Mouse (Mus musculus): ENCODE results near the gene Ltb4r1. TPM values are rescaled to one million over a fixed set of nuclear protein-coding genes. Genes with fewer than 3 reads are reported as not detected.
A peak's percentile ranks its signal among the peaks of the same experiment; 100 is the strongest.

The Ltb4r1 gene
- total RNA-seq, 2 experiments from 2014 or later: 0.25 to 0.39 TPM

GRCm38 (mm10) chr14:55780736-55781135 is 15.0 kb downstream of the Ltb4r1 start:
- intact Hi-C loops (cut with DNase I): loop anchor here (2.0 kb wide), 2 partner anchors 84 to 138 kb away; no protein-coding TSS in a partner anchor
- DNase-seq (ENCODE audit: low spot score in 2 of 2): no peak

GRCm38 (mm10) chr14:55781310-55781709 is 15.5 kb downstream of the Ltb4r1 start:
- intact Hi-C loops (cut with DNase I): loop anchor here (2.0 kb wide), 2 partner anchors 83 to 137 kb away; no protein-coding TSS in a partner anchor
- DNase-seq (ENCODE audit: low spot score in 2 of 2): peak; percentile 50 to 77

GRCm38 (mm10) chr14:55782361-55782960 is 16.7 kb downstream of the Ltb4r1 start:
- DNase-seq (ENCODE audit: low spot score in 2 of 2): no peak
- intact Hi-C loops (cut with DNase I): no loop called here

- peak; percentile 0 to 1 for DNase-seq (ENCODE audit: low spot score in 2 of 2)
- intact Hi-C loops (cut with DNase I): no loop called here
Observed at GRCm38 (mm10) chr14:55783171-55783957, 17.6 kb downstream of the Ltb4r1 start.

GRCm38 (mm10) chr14:55783958-55784235 is 18.1 kb downstream of the Ltb4r1 start, which contains the start of gene Adcy4:
Adcy4 (minus strand) TSS chr14:55784095.
- peak in 1 of 2 experiments; percentile 1 for DNase-seq (ENCODE audit: low spot score in 2 of 2)
- intact Hi-C loops (cut with DNase I): no loop called here

- DNase-seq (ENCODE audit: low spot score in 2 of 2): peak in 1 of 2 experiments; percentile 0
- intact Hi-C loops (cut with DNase I): no loop called here
Observed at GRCm38 (mm10) chr14:55785195-55785594, 19.4 kb downstream of the Ltb4r1 start.

- intact Hi-C loops (cut with DNase I): no loop called here
- DNase-seq (ENCODE audit: low spot score in 2 of 2): peak; percentile 0
Observed at GRCm38 (mm10) chr14:55787731-55788130, 22.0 kb downstream of the Ltb4r1 start.

- peak; percentile 0 to 1 for DNase-seq (ENCODE audit: low spot score in 2 of 2)
- intact Hi-C loops (cut with DNase I): no loop called here
Observed at GRCm38 (mm10) chr14:55788256-55789050, 22.7 kb downstream of the Ltb4r1 start, which contains the start of gene Ripk3. Ripk3 (minus strand) TSS chr14:55788865.

- intact Hi-C loops (cut with DNase I): no loop called here
- peak in 1 of 2 experiments; percentile 0 for DNase-seq (ENCODE audit: low spot score in 2 of 2)
Observed at GRCm38 (mm10) chr14:55793461-55793860, 27.7 kb downstream of the Ltb4r1 start.

GRCm38 (mm10) chr14:55793946-55794345 is 28.2 kb downstream of the Ltb4r1 start:
- peak in 1 of 2 experiments; percentile 0 for DNase-seq (ENCODE audit: low spot score in 2 of 2)
- intact Hi-C loops (cut with DNase I): no loop called here

GRCm38 (mm10) chr14:55795380-55796163 is 29.8 kb downstream of the Ltb4r1 start:
- intact Hi-C loops (cut with DNase I): no loop called here
- DNase-seq (ENCODE audit: low spot score in 2 of 2): peak in 1 of 2 experiments; percentile 0

GRCm38 (mm10) chr14:55814885-55815284 is 49.1 kb downstream of the Ltb4r1 start:
- DNase-seq (ENCODE audit: low spot score in 2 of 2): peak; percentile 45 to 65
- intact Hi-C loops (cut with DNase I): no loop called here

GRCm38 (mm10) chr14:55815310-55815751 is 49.6 kb downstream of the Ltb4r1 start:
- DNase-seq (ENCODE audit: low spot score in 2 of 2): peak; percentile 9 to 37
- intact Hi-C loops (cut with DNase I): no loop called here

Other genes with a start within 250 kb of the Ltb4r1 start
- gene Nrl, start 241.0 kb upstream of the Ltb4r1 start, total RNA-seq (2021): 1 to 10 TPM in 1 of 2 experiments, under 1 TPM in 1; 0.34 to 1.2 TPM
- gene Pck2, start 225.7 kb upstream of the Ltb4r1 start, total RNA-seq (2021): 10 to 100 TPM; 20.2 to 25.3 TPM
- gene Dcaf11, start 206.0 kb upstream of the Ltb4r1 start, total RNA-seq (2021): 10 to 100 TPM; 73.1 to 77.7 TPM
- under 1 TPM in 1 of 2 experiments, not detected in 1; 0.89 TPM for gene A730061H03Rik, start 205.6 kb upstream of the Ltb4r1 start, total RNA-seq (2021)
- not detected for gene Fitm1, start 190.3 kb upstream of the Ltb4r1 start, total RNA-seq (2021)
- 10 to 100 TPM; 39.4 to 45.3 TPM for gene Psme1, start 187.8 kb upstream of the Ltb4r1 start, total RNA-seq (2021)
- gene Emc9, start 180.7 kb upstream of the Ltb4r1 start, total RNA-seq (2021): 10 to 100 TPM; 38.1 to 41.5 TPM
- gene Psme2, start 174.8 kb upstream of the Ltb4r1 start, total RNA-seq (2021): 10 to 100 TPM; 35.2 to 47.9 TPM
- gene Rnf31, start 174.3 kb upstream of the Ltb4r1 start, total RNA-seq (2021): 10 to 100 TPM; 27.6 to 31.7 TPM
- gene Irf9, start 162.4 kb upstream of the Ltb4r1 start, total RNA-seq (2021): 10 to 100 TPM in 1 of 2 experiments, 1 to 10 TPM in 1; 9.9 to 12.3 TPM
- 1 to 10 TPM; 2.2 to 3.7 TPM for gene Rec8, start 147.9 kb upstream of the Ltb4r1 start, total RNA-seq (2021)
- 100 to 1,000 TPM; 117 TPM for gene Ipo4, start 130.0 kb upstream of the Ltb4r1 start, total RNA-seq (2021)
- 1 to 10 TPM; 3.9 to 4.7 TPM for gene Gm49378, start 128.1 kb upstream of the Ltb4r1 start, total RNA-seq (2021)
- 10 to 100 TPM; 36.6 to 45.2 TPM for gene Tm9sf1, start 122.2 kb upstream of the Ltb4r1 start, total RNA-seq (2021)
- 1 to 10 TPM in 1 of 2 experiments, under 1 TPM in 1; 0.30 to 1.1 TPM for gene Tssk4, start 115.8 kb upstream of the Ltb4r1 start, total RNA-seq (2021)
- gene Mdp1, start 105.5 kb upstream of the Ltb4r1 start, total RNA-seq (2021): 10 to 100 TPM; 36.9 to 40.1 TPM
- gene Gmpr2, start 94.0 kb upstream of the Ltb4r1 start, total RNA-seq (2021): 10 to 100 TPM; 22.1 to 24.8 TPM
- 100 to 1,000 TPM; 325 to 348 TPM for gene Nedd8, start 93.8 kb upstream of the Ltb4r1 start, total RNA-seq (2021)
- 10 to 100 TPM; 12.9 to 14.8 TPM for gene Tinf2, start 84.1 kb upstream of the Ltb4r1 start, total RNA-seq (2021)
- not detected for gene Tgm1, start 52.0 kb upstream of the Ltb4r1 start, total RNA-seq (2021)
- 10 to 100 TPM; 45.6 to 45.8 TPM for gene Rabggta, start 43.7 kb upstream of the Ltb4r1 start, total RNA-seq (2021)
- gene Dhrs1, start 20.3 kb upstream of the Ltb4r1 start, total RNA-seq (2021): 10 to 100 TPM; 79.2 to 88.7 TPM
- 10 to 100 TPM; 12.7 to 14.0 TPM for gene Nop9, start 20.3 kb upstream of the Ltb4r1 start, total RNA-seq (2021)
- 1 to 10 TPM; 1.6 to 2.3 TPM for gene Cideb, start 7.5 kb upstream of the Ltb4r1 start, total RNA-seq (2021)
- under 1 TPM; 0.25 to 0.32 TPM for gene Ltb4r2, start 4.5 kb upstream of the Ltb4r1 start, total RNA-seq (2021)
- gene Adcy4, start 18.1 kb downstream of the Ltb4r1 start, total RNA-seq (2021): 1 to 10 TPM; 3.8 to 7.1 TPM
- gene Ripk3, start 22.9 kb downstream of the Ltb4r1 start, total RNA-seq (2021): under 1 TPM in 1 of 2 experiments, not detected in 1; 0.96 TPM
- gene Nfatc4, start 57.2 kb downstream of the Ltb4r1 start, total RNA-seq (2021): 1 to 10 TPM; 1.3 to 2.6 TPM
- 10 to 100 TPM in 1 of 2 experiments, 1 to 10 TPM in 1; 6.5 to 10.5 TPM for gene Nynrin, start 88.0 kb downstream of the Ltb4r1 start, total RNA-seq (2021)
- gene Cbln3, start 118.4 kb downstream of the Ltb4r1 start, total RNA-seq (2021): under 1 TPM; 0.14 to 0.25 TPM
- gene Khnyn, start 119.0 kb downstream of the Ltb4r1 start, total RNA-seq (2021): 10 to 100 TPM; 10.1 to 10.7 TPM
- gene Sdr39u1, start 134.3 kb downstream of the Ltb4r1 start, total RNA-seq (2021): 10 to 100 TPM; 96.3 to 96.9 TPM
- not detected for gene Cma1, start 178.7 kb downstream of the Ltb4r1 start, total RNA-seq (2021)
- not detected for gene Cma2, start 185.0 kb downstream of the Ltb4r1 start, total RNA-seq (2021)

Data from left cerebral cortex, postnatal 25 days (tissue).